Mouse (Mus musculus): Measurements from ENCODE around the gene Prss16.

The Prss16 gene

DNA sequence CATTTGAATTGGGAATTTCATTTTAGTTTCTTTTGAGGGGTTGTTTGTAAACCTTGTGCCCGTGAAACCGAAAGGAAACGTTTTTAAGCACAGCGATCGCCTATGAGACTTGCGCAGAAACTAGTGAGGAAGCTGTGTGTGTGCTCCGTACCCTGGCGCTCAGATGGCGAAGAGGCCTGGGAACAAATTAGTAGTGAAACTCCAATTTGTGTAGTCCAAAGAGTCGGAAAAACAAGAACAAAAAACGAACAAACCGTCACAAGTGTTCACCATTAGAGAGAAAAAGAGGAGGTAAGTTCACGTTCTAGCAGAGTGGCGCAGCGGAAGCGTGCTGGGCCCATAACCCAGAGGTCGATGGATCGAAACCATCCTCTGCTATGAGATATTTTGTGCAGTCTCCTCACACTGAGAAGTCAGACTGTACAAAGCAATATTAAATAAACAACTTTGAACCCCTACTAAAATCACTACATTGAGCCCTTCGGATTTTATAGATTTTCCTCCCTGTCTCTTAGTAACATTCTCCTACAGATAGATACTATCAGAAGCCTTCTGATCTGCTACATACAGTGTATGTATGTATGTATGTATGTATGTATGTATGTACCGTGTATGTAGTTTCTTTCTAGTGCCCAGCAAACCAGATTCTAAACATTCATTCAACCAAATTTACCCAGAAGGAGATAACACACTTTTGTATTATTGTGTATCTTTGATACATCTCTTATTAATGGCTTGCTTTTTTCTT, 34.6 kb downstream of the Prss16 start:
- DNase-seq (ENCODE audit: low spot score in 2 of 2): peak; percentile 67 to 73

DNA sequence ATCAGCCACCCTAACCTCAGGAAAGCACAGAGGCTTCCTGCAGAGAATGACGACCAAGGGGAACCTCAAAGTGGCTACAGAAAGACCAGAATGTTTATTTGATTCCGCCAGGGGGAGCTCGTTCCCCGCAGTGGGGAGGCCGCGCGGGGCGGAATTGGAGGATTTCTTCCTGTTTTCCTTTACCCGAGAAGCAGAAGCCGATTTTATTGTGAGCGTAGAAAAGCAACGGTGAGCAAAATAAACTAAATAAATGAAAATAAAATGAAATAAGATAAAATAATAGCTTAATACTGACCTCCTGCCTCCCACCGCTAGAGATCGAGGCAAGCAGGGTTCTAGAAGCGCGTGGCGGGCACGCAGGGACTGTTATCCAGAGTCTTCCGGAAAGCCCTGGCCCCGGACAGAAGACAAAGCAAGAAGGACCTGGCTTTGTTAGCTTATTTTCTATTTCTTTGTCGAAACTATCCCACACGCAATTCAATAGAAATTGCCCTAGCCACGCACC, 35.3 kb downstream of the Prss16 start:
- DNase-seq (ENCODE audit: low spot score in 2 of 2): peak; percentile 86 to 91

DNA sequence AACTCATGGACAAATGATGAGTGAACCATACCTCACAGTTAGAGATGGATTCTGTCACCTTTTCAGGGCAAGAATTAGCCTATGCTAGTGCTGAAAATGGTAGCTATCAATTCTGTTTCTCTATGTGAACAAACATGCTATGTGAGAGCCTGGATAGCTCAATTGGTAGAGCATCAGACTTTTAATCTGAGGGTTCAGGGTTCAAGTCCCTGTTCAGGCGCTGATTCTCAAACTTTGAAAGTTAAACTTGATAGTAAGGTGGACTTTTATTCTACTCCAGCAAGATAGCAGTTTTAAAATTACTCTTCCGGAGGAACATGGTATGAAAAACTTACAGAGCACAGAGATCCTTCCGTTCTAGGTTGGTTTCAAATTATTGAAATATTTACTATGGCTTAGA, 37.9 kb downstream of the Prss16 start:
- no peak for DNase-seq (ENCODE audit: low spot score in 2 of 2)

DNA sequence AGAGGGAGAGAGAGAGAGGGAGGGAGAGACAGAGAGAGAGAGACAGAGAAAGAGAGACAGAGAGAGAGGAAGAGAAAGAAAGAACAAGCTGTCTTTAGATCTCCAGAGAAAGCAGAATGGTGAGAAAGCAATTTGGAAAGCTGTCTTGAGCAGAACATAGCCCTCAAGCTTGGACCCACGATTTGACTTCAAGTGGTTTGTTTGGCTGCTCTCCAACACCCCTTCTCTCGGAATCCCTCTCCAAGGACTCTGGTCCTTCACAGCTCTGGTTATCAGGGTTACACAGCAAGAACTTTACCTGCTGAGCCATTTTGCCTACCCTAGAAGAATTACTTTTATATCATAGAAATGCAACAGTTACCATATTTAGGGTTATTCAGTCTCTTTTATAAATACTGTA, 39.7 kb downstream of the Prss16 start:
- DNase-seq (ENCODE audit: low spot score in 2 of 2): no peak

DNA sequence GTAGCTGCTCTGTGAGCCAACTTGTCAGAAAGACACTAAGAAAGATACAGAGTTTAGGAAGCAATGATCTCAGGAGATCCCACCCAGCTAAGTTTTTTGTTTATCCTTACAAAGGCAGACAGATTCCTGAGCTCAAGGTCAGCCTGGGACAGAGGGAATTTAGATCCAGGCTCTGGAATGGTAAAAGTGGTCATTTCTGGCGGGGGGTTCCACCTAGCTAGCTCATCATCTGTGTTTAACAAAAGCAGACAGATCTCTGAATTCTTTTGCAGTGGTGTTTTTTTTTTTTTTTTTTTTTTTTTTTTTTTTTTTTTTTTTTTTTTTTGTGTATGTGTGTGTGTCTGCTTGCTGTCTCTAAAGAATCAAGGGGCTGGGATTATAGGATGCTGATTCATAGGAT, 40.3 kb downstream of the Prss16 start:
- DNase-seq (ENCODE audit: low spot score in 2 of 2): no peak

Measured in spleen, postnatal 36 days (tissue).